Mouse (Mus musculus): ENCODE data around the gene Zer1. TPM values are rescaled to one million over a fixed set of nuclear protein-coding genes. Genes with fewer than 3 reads are reported as not detected.

Gene Zer1
- polyA plus RNA-seq, 1 experiment: 56.6 TPM

DNA sequence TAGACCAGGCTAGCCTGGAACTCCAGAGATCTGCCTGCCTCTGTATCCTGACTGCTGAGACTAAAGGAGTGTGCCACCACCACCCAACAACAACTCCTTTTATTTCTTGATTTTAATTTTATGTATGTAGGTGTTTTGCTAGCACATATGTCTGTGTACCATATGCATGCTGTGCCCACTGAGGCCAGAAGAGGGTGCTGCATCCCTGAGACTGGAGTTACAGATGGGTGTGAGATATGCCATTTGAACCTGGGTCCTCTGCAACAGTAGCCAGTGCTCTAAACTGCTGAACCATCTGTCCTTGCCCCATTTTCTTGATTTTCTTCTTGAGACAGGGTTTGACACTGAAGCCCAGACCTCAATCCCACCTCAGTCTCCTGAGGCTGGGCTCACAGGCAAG lies 18.0 kb downstream of the Zer1 start:
- TF ChIP-seq POLR2A (IDR thresholded peaks at IDR 0.05; ENCODE audit: borderline replicate concordance, extremely low read depth, low read depth, low read length) (no peak), CTCF (IDR thresholded peaks at IDR 0.05; ENCODE audit: insufficient read depth, low read length) (peak; percentile 80)
- Histone ChIP-seq H3K4me1 (ENCODE audit: control insufficient read depth, insufficient read depth, low read length) (no peaks in the 10 kb centered on the region), H3K4me3 (replicated peaks; ENCODE audit: extremely low read depth, low read depth, low read length) (no peak overlapping the region)
- no peak for DNase-seq

- 59% methylated on average over 4 of the region's 4 CpGs for WGBS
- no peak overlapping the region for H3K4me3 ChIP-seq (replicated peaks; ENCODE audit: extremely low read depth, low read depth, low read length)
- TF ChIP-seq POLR2A (IDR thresholded peaks at IDR 0.05; ENCODE audit: borderline replicate concordance, extremely low read depth, low read depth, low read length) (no peak), CTCF (IDR thresholded peaks at IDR 0.05; ENCODE audit: insufficient read depth, low read length) (no peak)
- no peak for DNase-seq
- no peaks in the 10 kb centered on the region for H3K4me1 ChIP-seq (ENCODE audit: control insufficient read depth, insufficient read depth, low read length)
These were observed 24.2 kb downstream of the Zer1 start for GRCm38 (mm10) chr2:30100214-30100613.

- 62% methylated on average over 2 of the region's 2 CpGs for WGBS
- TF ChIP-seq POLR2A (IDR thresholded peaks at IDR 0.05; ENCODE audit: borderline replicate concordance, extremely low read depth, low read depth, low read length) (no peak), CTCF (IDR thresholded peaks at IDR 0.05; ENCODE audit: insufficient read depth, low read length) (peak; percentile 79)
- DNase-seq: peak; percentile 53
- H3K4me1 ChIP-seq (ENCODE audit: control insufficient read depth, insufficient read depth, low read length): peaks cover 5% of the 10 kb centered on the region; the same call in 1 of the 2 replicates
- H3K4me3 ChIP-seq (replicated peaks; ENCODE audit: extremely low read depth, low read depth, low read length): no peak overlapping the region
These were observed 28.4 kb downstream of the Zer1 start for GRCm38 (mm10) chr2:30095882-30096527.

DNA sequence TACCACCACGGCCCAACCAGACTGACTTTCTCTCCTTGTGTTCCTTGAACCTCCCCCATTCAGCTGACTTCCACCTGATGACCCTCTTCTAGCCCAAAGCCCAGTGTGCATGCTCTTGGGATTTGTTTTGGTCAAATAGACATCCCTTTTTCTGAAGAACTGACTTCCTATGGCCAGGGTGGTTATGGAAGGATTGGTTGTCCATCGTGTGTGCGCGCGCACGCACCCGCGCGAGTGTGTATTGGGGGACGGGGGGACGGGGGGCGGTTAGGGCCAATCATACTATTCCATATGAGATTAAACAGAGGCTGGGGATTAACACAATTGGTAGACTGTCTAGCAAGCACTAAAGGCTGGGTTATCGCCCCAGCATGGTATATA lies 30.2 kb downstream of the Zer1 start:
- peak overlapping the region; percentile 68 for H3K4me3 ChIP-seq (replicated peaks; ENCODE audit: extremely low read depth, low read depth, low read length)
- DNase-seq: no peak
- TF ChIP-seq POLR2A (IDR thresholded peaks at IDR 0.05; ENCODE audit: borderline replicate concordance, extremely low read depth, low read depth, low read length): no peak
- TF ChIP-seq CTCF (IDR thresholded peaks at IDR 0.05; ENCODE audit: insufficient read depth, low read length): no peak
- WGBS: 5% methylated on average over 13 of the region's 13 CpGs
- H3K4me1 ChIP-seq (ENCODE audit: control insufficient read depth, insufficient read depth, low read length): peaks cover 5% of the 10 kb centered on the region; the same call in 1 of the 2 replicates

GRCm38 (mm10) chr2:30093471-30094207 lies 30.7 kb downstream of the Zer1 start, which contains the start of gene Zdhhc12:
Gene Zdhhc12, minus strand, starts transcription at chr2:30093648.
- under 1% methylated on average over 48 of the region's 51 CpGs for WGBS
- TF ChIP-seq POLR2A (IDR thresholded peaks at IDR 0.05; ENCODE audit: borderline replicate concordance, extremely low read depth, low read depth, low read length) (peak; percentile 53; the same call in 1 of the 2 replicates), CTCF (IDR thresholded peaks at IDR 0.05; ENCODE audit: insufficient read depth, low read length) (no peak)
- Histone ChIP-seq H3K4me1 (ENCODE audit: control insufficient read depth, insufficient read depth, low read length) (peaks cover 5% of the 10 kb centered on the region; the same call in 1 of the 2 replicates), H3K4me3 (replicated peaks; ENCODE audit: extremely low read depth, low read depth, low read length) (peak within 1 kb of the TSS; percentile 86)
- DNase-seq: peak; percentile 88

- peaks cover 5% of the 10 kb centered on the region; the same call in 1 of the 2 replicates for H3K4me1 ChIP-seq (ENCODE audit: control insufficient read depth, insufficient read depth, low read length)
- TF ChIP-seq POLR2A (IDR thresholded peaks at IDR 0.05; ENCODE audit: borderline replicate concordance, extremely low read depth, low read depth, low read length): no peak
- no peak for TF ChIP-seq CTCF (IDR thresholded peaks at IDR 0.05; ENCODE audit: insufficient read depth, low read length)
- no peak for DNase-seq
- H3K4me3 ChIP-seq (replicated peaks; ENCODE audit: extremely low read depth, low read depth, low read length): no peak overlapping the region
- 54% methylated on average over 6 of the region's 6 CpGs for WGBS
These were observed 32.0 kb downstream of the Zer1 start for GRCm38 (mm10) chr2:30092280-30092918.

DNA sequence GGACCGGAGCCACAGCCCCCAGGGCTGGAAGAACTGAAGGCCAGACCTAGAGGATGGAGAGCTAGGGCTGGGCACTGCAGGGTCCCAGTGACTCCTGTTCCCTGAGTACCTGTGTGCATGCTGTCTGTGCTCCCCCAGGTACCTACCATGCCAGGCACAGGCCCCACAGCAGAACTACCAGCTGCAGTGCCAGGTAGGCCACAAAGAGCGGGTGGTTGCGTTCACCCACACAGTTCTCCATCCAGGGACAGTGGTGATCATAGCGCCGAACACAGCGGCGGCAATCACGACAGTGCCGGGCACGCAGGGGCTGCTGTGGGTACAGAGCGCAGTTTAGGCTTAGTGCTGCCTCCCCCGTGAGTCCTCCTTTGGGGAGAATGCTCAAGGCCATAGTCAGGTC lies 32.9 kb downstream of the Zer1 start:
- Histone ChIP-seq H3K4me1 (ENCODE audit: control insufficient read depth, insufficient read depth, low read length) (peaks cover 5% of the 10 kb centered on the region; the same call in 1 of the 2 replicates), H3K4me3 (replicated peaks; ENCODE audit: extremely low read depth, low read depth, low read length) (no peak overlapping the region)
- TF ChIP-seq CTCF (IDR thresholded peaks at IDR 0.05; ENCODE audit: insufficient read depth, low read length): no peak
- DNase-seq: no peak
- WGBS: 95% methylated on average over 12 of the region's 12 CpGs

DNA sequence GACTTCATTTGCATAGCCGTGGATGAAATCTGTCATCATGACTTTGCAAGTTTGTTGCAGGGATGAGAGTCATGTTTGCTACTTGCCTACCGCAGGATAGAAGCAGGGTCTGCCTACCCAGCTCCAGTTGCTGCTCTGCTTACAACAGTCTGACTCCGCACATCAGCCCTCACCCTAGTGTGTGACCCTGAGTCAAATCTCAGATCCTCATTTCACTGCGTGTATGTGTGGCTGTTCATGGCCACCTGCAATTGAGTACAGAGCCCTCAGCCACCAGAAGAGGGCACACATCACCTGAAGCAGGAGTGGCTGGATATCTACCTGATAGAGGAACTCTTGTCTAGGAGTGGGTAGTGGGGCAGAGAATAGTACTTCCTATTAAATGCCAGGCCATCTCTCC lies 37.1 kb downstream of the Zer1 start:
- TF ChIP-seq CTCF (IDR thresholded peaks at IDR 0.05; ENCODE audit: insufficient read depth, low read length) (no peak), POLR2A (IDR thresholded peaks at IDR 0.05; ENCODE audit: borderline replicate concordance, extremely low read depth, low read depth, low read length) (no peak)
- no peak for DNase-seq
- no peak overlapping the region for H3K4me3 ChIP-seq (replicated peaks; ENCODE audit: extremely low read depth, low read depth, low read length)
- no peaks in the 10 kb centered on the region for H3K4me1 ChIP-seq (ENCODE audit: control insufficient read depth, insufficient read depth, low read length)
- 90% methylated on average over 4 of the region's 4 CpGs for WGBS

DNA sequence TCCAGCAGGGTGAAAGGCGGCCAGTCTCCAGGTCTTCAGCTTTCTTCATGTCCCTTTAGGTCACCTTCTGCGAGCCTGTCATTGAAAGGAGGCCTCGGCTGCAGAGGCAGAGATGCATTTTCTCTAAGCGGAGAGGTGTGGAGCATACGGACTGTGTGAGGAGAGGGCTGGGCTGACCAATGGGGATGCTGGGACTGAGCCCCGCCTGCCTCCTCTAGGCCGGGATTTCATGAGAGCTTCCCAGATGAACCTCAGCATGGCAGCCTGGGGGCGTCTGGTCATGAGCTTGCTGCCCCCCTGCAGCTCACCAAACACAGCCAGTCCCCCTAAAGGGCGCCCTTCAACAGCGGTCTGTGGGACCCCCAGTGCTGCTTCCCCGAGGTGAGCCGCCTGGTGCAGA lies 39.8 kb downstream of the Zer1 start:
- DNase-seq: no peak
- H3K4me1 ChIP-seq (ENCODE audit: control insufficient read depth, insufficient read depth, low read length): no peaks in the 10 kb centered on the region
- 49% methylated on average over 12 of the region's 12 CpGs for WGBS
- H3K4me3 ChIP-seq (replicated peaks; ENCODE audit: extremely low read depth, low read depth, low read length): no peak overlapping the region
- TF ChIP-seq CTCF (IDR thresholded peaks at IDR 0.05; ENCODE audit: insufficient read depth, low read length) (no peak), POLR2A (IDR thresholded peaks at IDR 0.05; ENCODE audit: borderline replicate concordance, extremely low read depth, low read depth, low read length) (no peak)
